Mouse (Mus musculus) limb, embryonic 14.5 days (tissue): ENCODE results near the gene Ttc27. TPM values are rescaled to one million over a fixed set of nuclear protein-coding genes. Genes with fewer than 3 reads are reported as not detected.

ENCODE experiments used
- ATAC-seq: fragments of 200-750 bp; cut with Nextera tagmentation; 2 replicates; pipeline ENCODE4 v1.8.0; 2017; ENCODE audit warnings: low read depth, moderate number of reproducible peaks, moderate TSS enrichment; ENCODE audit not compliant: low FRiP score
- DNase-seq: peaks from one replicate; pipeline ENCODE4 v3.0.0-alpha.2; 2015; ENCODE audit warnings: low spot score
- H3K27ac ChIP-seq: fragments of 300-500 bp; sonication (generic); replicated peaks from 2 replicates; pipeline ENCODE4 v1.5.1; 2014; ENCODE audit warnings: low read depth, mild to moderate bottlenecking, low read length, moderate library complexity, mixed read lengths
- H3K27me3 ChIP-seq: fragments of 300-500 bp; sonication (generic); 2 replicates; pipeline ENCODE4 v1.6.1; 2014; ENCODE audit warnings: low read length, mixed read lengths; ENCODE audit not compliant: control insufficient read depth, insufficient read depth
- H3K36me3 ChIP-seq: fragments of 300-500 bp; sonication (generic); 2 replicates; pipeline ENCODE4 v1.6.1; 2014; ENCODE audit warnings: mild to moderate bottlenecking, low read length, moderate library complexity, mixed read lengths; ENCODE audit not compliant: control insufficient read depth, insufficient read depth
- H3K4me1 ChIP-seq: fragments of 300-500 bp; sonication (generic); 2 replicates; pipeline ENCODE4 v1.6.1; 2014; ENCODE audit warnings: antibody characterized with exemption, low read length, mixed read lengths; ENCODE audit not compliant: control insufficient read depth, insufficient read depth
- H3K4me2 ChIP-seq: fragments of 300-500 bp; sonication (generic); replicated peaks from 2 replicates; pipeline ENCODE4 v1.6.1; 2014; ENCODE audit warnings: low read depth, mild to moderate bottlenecking, low read length, moderate library complexity; ENCODE audit not compliant: severe bottlenecking
- H3K4me3 ChIP-seq: fragments of 300-500 bp; sonication (generic); replicated peaks from 2 replicates; pipeline ENCODE4 v1.5.1; 2014; ENCODE audit warnings: low read length
- H3K9ac ChIP-seq: fragments of 300-500 bp; sonication (generic); 2 replicates; pipeline ENCODE4 v1.6.1; 2014; ENCODE audit warnings: mild to moderate bottlenecking, low read depth, low read length, moderate library complexity; ENCODE audit not compliant: severe bottlenecking
- H3K9me3 ChIP-seq: fragments of 300-500 bp; sonication (generic); 2 replicates; pipeline ENCODE4 v1.6.1; 2016; ENCODE audit warnings: low read length; ENCODE audit not compliant: control insufficient read depth
- POLR2A ChIP-seq: fragments of 200-500 bp; IDR thresholded peaks from 2 replicates; pipeline ENCODE4 v1.8.0; 2012; ENCODE audit warnings: inconsistent platforms, mild to moderate bottlenecking, moderate library complexity, borderline replicate concordance; ENCODE audit not compliant: insufficient read depth, insufficient read length; ENCODE audit errors: extremely low read depth
- WGBS: fragments of 180-500 bp; shearing (Covaris S2); extraction: QIAGEN DNeasy Blood & Tissue Kit; methylation state at CpG from one replicate; pipeline ENCODE4 v1.1.7; 2014; 5-methylcytosine and 5-hydroxymethylcytosine counted together
- polyA plus RNA-seq, 2 experiments: library from polyadenylated mRNA; depleted of rRNA in 1 of 2; stranded (reverse) in 1 of 2; unstranded in 1 of 2; fragments of >200 nt; fragmentation: Nextera tagmentation in 1 of 2; extraction: Ambion mirVana in 1 of 2; gene quantifications; 2 replicates each; pipeline versions ENCODE4 v1.2.1 to v1.2.3; 2012 to 2014

The Ttc27 gene
- polyA plus RNA-seq, 2 experiments: 17.5 to 24.4 TPM

- no peak overlapping the region for H3K4me3 ChIP-seq
- no peaks in the 10 kb centered on the region for H3K27me3 ChIP-seq
- TF ChIP-seq POLR2A: no peak
- no peaks in the 10 kb centered on the region for H3K36me3 ChIP-seq
- peaks cover 62% of the 10 kb centered on the region for H3K4me1 ChIP-seq
- H3K9ac ChIP-seq: no peak overlapping the region
- H3K9me3 ChIP-seq: no peaks in the 10 kb centered on the region
- ATAC-seq (no peak), DNase-seq (no peak)
- H3K4me2 ChIP-seq: no peak overlapping the region
- WGBS: 63% methylated on average over 16 of the region's 16 CpGs
- H3K27ac ChIP-seq: peak overlapping the region; percentile 72
These were observed 148.4 kb downstream of the Ttc27 start for GRCm38 (mm10) chr17:74865694-74866564.

GRCm38 (mm10) chr17:74866565-74867507 lies 149.3 kb downstream of the Ttc27 start:
- Histone ChIP-seq H3K9me3 (no peaks in the 10 kb centered on the region), H3K4me3 (no peak overlapping the region), H3K9ac (no peak overlapping the region), H3K36me3 (no peaks in the 10 kb centered on the region), H3K27me3 (no peaks in the 10 kb centered on the region), H3K4me1 (peaks cover 65% of the 10 kb centered on the region), H3K4me2 (no peak overlapping the region), H3K27ac (peak overlapping the region; percentile 72)
- ATAC-seq (peak; percentile 66), DNase-seq (peak; percentile 67)
- no peak for TF ChIP-seq POLR2A
- 29% methylated on average over 11 of the region's 11 CpGs for WGBS

GRCm38 (mm10) chr17:74868185-74868907 lies 150.8 kb downstream of the Ttc27 start:
- DNase-seq (no peak), ATAC-seq (no peak)

GRCm38 (mm10) chr17:74869556-74869955 lies 152.0 kb downstream of the Ttc27 start:
- no peak overlapping the region for H3K9ac ChIP-seq
- no peak for DNase-seq
- no peak for TF ChIP-seq POLR2A
- H3K4me3 ChIP-seq: no peak overlapping the region
- ATAC-seq: no peak
- no peaks in the 10 kb centered on the region for H3K36me3 ChIP-seq
- WGBS: 39% methylated on average over 8 of the region's 8 CpGs
- H3K9me3 ChIP-seq: no peaks in the 10 kb centered on the region
- H3K4me2 ChIP-seq: no peak overlapping the region
- H3K27me3 ChIP-seq: no peaks in the 10 kb centered on the region
- H3K4me1 ChIP-seq: peaks cover 59% of the 10 kb centered on the region
- 0 out of 2 replicates have a peak overlapping the region, but pooled peaks have one; percentile 22 for H3K27ac ChIP-seq

More at GRCm38 (mm10) chr17:74868185-74868907, 150.8 kb downstream of the Ttc27 start:
- H3K4me2 ChIP-seq: no peak overlapping the region
- H3K9me3 ChIP-seq: no peaks in the 10 kb centered on the region
- WGBS: 48% methylated on average over 12 of the region's 12 CpGs
- H3K27me3 ChIP-seq: no peaks in the 10 kb centered on the region
- peak overlapping the region; percentile 43; the same call in 1 of the 2 replicates for H3K27ac ChIP-seq
- peaks cover 60% of the 10 kb centered on the region for H3K4me1 ChIP-seq
- H3K9ac ChIP-seq: no peak overlapping the region
- no peak for TF ChIP-seq POLR2A
- no peak overlapping the region for H3K4me3 ChIP-seq
- H3K36me3 ChIP-seq: no peaks in the 10 kb centered on the region
